Mouse (Mus musculus): ENCODE results near the gene Carf. TPM values are rescaled to one million over a fixed set of nuclear protein-coding genes. Genes with fewer than 3 reads are reported as not detected.
"Not testable (repeated sequence)": the region's sequence is repeated elsewhere in the genome, so short reads cannot be mapped to it uniquely, and the experiment has no call there.

Gene Carf
- 5.4 and 5.7 TPM in 2 replicates for polyA plus RNA-seq (2012; rRNA removed)

- peak; percentile 91 for DNase-seq (ENCODE audit: low spot score)
Observed at GRCm38 (mm10) chr1:60098024-60098781, at the start of gene Carf, which contains the start of gene Wdr12. Gene Carf, plus strand, starts transcription at chr1:60098247. Gene Wdr12, minus strand, starts transcription at chr1:60098645.

GRCm38 (mm10) chr1:60054659-60055058, 43.4 kb upstream of the Carf start:
- no peak for DNase-seq (ENCODE audit: low spot score)

GRCm38 (mm10) chr1:60056310-60056709, 41.7 kb upstream of the Carf start:
- DNase-seq (ENCODE audit: low spot score) = no peak

GRCm38 (mm10) chr1:60070725-60071124, 27.3 kb upstream of the Carf start:
- not testable (repeated sequence) for DNase-seq (ENCODE audit: low spot score)

- DNase-seq (ENCODE audit: low spot score) = no peak
Observed at GRCm38 (mm10) chr1:60074935-60075334, 23.1 kb upstream of the Carf start.

GRCm38 (mm10) chr1:60075590-60075989, 22.5 kb upstream of the Carf start:
- no peak for DNase-seq (ENCODE audit: low spot score)

- DNase-seq (ENCODE audit: low spot score) = no peak
Observed at GRCm38 (mm10) chr1:60076411-60076810, 21.6 kb upstream of the Carf start.

GRCm38 (mm10) chr1:60096572-60097276, 1.3 kb upstream of the Carf start:
- DNase-seq (ENCODE audit: low spot score) = no peak

GRCm38 (mm10) chr1:60097277-60098023, 597 bp upstream of the Carf start:
- DNase-seq (ENCODE audit: low spot score) = peak; percentile 22

GRCm38 (mm10) chr1:60098839-60099238, 792 bp downstream of the Carf start:
- no peak for DNase-seq (ENCODE audit: low spot score)

- DNase-seq (ENCODE audit: low spot score) = no peak
Observed at GRCm38 (mm10) chr1:60104582-60104981, 6.5 kb downstream of the Carf start.

GRCm38 (mm10) chr1:60117721-60118455, 19.8 kb downstream of the Carf start:
- no peak for DNase-seq (ENCODE audit: low spot score)

GRCm38 (mm10) chr1:60137346-60137745, 39.3 kb downstream of the Carf start:
- DNase-seq (ENCODE audit: low spot score) = no peak

- no peak for DNase-seq (ENCODE audit: low spot score)
Observed at GRCm38 (mm10) chr1:60152700-60153099, 54.7 kb downstream of the Carf start.

- DNase-seq (ENCODE audit: low spot score) = no peak
Observed at GRCm38 (mm10) chr1:60156651-60157050, 58.6 kb downstream of the Carf start.

- no peak for DNase-seq (ENCODE audit: low spot score)
Observed at GRCm38 (mm10) chr1:60158411-60158810, 60.4 kb downstream of the Carf start.

GRCm38 (mm10) chr1:60163676-60164075, 65.6 kb downstream of the Carf start:
- DNase-seq (ENCODE audit: low spot score) = no peak

GRCm38 (mm10) chr1:60169626-60170025, 71.6 kb downstream of the Carf start:
- no peak for DNase-seq (ENCODE audit: low spot score)

GRCm38 (mm10) chr1:60170251-60170650, 72.2 kb downstream of the Carf start:
- no peak for DNase-seq (ENCODE audit: low spot score)

- no peak for DNase-seq (ENCODE audit: low spot score)
Observed at GRCm38 (mm10) chr1:60173119-60173518, 75.1 kb downstream of the Carf start.

GRCm38 (mm10) chr1:60177814-60178213, 79.8 kb downstream of the Carf start:
- not testable (repeated sequence) for DNase-seq (ENCODE audit: low spot score)

- DNase-seq (ENCODE audit: low spot score) = no peak
Observed at GRCm38 (mm10) chr1:60179376-60179775, 81.3 kb downstream of the Carf start.

Data from urinary bladder, adult 2 months (tissue).